Mouse (Mus musculus) hindbrain, embryonic 15.5 days (tissue): ENCODE data around the gene Olfr725. TPM values are rescaled to one million over a fixed set of nuclear protein-coding genes. Genes with fewer than 3 reads are reported as not detected.

Source experiments
- ATAC-seq: fragments of 200-750 bp; cut with Nextera tagmentation; 2 replicates; pipeline ENCODE4 v1.8.0; 2017; ENCODE audit warnings: low read depth, moderate number of reproducible peaks, moderate TSS enrichment; ENCODE audit not compliant: low FRiP score
- H3K27ac ChIP-seq: fragments of 300-500 bp; sonication (generic); replicated peaks from 2 replicates; pipeline ENCODE4 v1.5.1; 2015; ENCODE audit warnings: mild to moderate bottlenecking, inconsistent platforms
- H3K27me3 ChIP-seq: fragments of 300-500 bp; sonication (generic); 2 replicates; pipeline ENCODE4 v1.6.1; 2015; ENCODE audit warnings: control low read depth, inconsistent platforms
- H3K36me3 ChIP-seq: fragments of 300-500 bp; sonication (generic); 2 replicates; pipeline ENCODE4 v1.6.1; 2015; ENCODE audit warnings: control low read depth, inconsistent platforms
- H3K4me1 ChIP-seq: fragments of 300-500 bp; sonication (generic); replicated peaks from 2 replicates; pipeline ENCODE4 v1.6.1; 2015; ENCODE audit warnings: control low read depth, inconsistent platforms
- H3K4me2 ChIP-seq: fragments of 300-500 bp; sonication (generic); 2 replicates; pipeline ENCODE4 v1.6.1; 2015; ENCODE audit warnings: moderate library complexity, mild to moderate bottlenecking, inconsistent platforms
- H3K4me3 ChIP-seq: fragments of 300-500 bp; sonication (generic); 2 replicates; pipeline ENCODE4 v1.5.1; 2015; ENCODE audit warnings: mild to moderate bottlenecking, inconsistent platforms
- H3K9ac ChIP-seq: fragments of 300-500 bp; sonication (generic); 2 replicates; pipeline ENCODE4 v1.6.1; 2015; ENCODE audit warnings: inconsistent platforms
- H3K9me3 ChIP-seq: fragments of 300-500 bp; sonication (generic); 2 replicates; pipeline ENCODE4 v1.6.1; 2016; ENCODE audit warnings: control low read depth, inconsistent platforms
- WGBS: fragments of 180-500 bp; shearing (Covaris S2); methylation state at CpG from one replicate; pipeline ENCODE4 v1.1.7; 2015; 5-methylcytosine and 5-hydroxymethylcytosine counted together
- polyA plus RNA-seq: library from polyadenylated mRNA; unstranded; fragments of >200 nt; fragmentation: Nextera tagmentation; extraction: Ambion mirVana; gene quantifications from 2 replicates; pipeline ENCODE4 v1.2.1, GENCODE M21; 2015

Gene Olfr725
- polyA plus RNA-seq: not detected in 2 replicates

GRCm38 (mm10) chr14:50040275-50040674 is at the start of gene Olfr725:
TSS of gene Olfr725 (minus strand) at chr14:50040375.
- Histone ChIP-seq H3K4me3 (no peak within 1 kb of the TSS), H3K27ac (no peak within 1 kb of the TSS), H3K27me3 (no peaks in the 10 kb centered on the region), H3K9me3 (no peaks in the 10 kb centered on the region), H3K36me3 (no peaks in the 10 kb centered on the region), H3K9ac (no peak within 1 kb of the TSS), H3K4me2 (no peak within 1 kb of the TSS), H3K4me1 (no peaks in the 10 kb centered on the region)
- ATAC-seq: no peak

- Histone ChIP-seq H3K36me3 (no peaks in the 10 kb centered on the region), H3K4me1 (peaks cover 6% of the 10 kb centered on the region; the same call in 1 of the 2 replicates), H3K27ac (peak overlapping the region; percentile 87), H3K4me2 (peak overlapping the region; percentile 91), H3K4me3 (peak overlapping the region; percentile 97), H3K9ac (peak overlapping the region; percentile 69), H3K27me3 (0 out of 2 replicates have a peak, but pooled peaks cover 2% of the 10 kb centered on the region), H3K9me3 (no peaks in the 10 kb centered on the region)
- ATAC-seq: peak; percentile 71
- 1% methylated on average over 4 of the region's 4 CpGs for WGBS
Observed at GRCm38 (mm10) chr14:50062733-50063104, 22.5 kb upstream of the Olfr725 start.

- ATAC-seq: peak; percentile 97
- Histone ChIP-seq H3K4me3 (peak overlapping the region; percentile 97), H3K27me3 (0 out of 2 replicates have a peak, but pooled peaks cover 2% of the 10 kb centered on the region), H3K4me1 (peaks cover 6% of the 10 kb centered on the region; the same call in 1 of the 2 replicates), H3K9ac (peak overlapping the region; percentile 69), H3K9me3 (no peaks in the 10 kb centered on the region), H3K4me2 (peak overlapping the region; percentile 91), H3K36me3 (no peaks in the 10 kb centered on the region), H3K27ac (peak overlapping the region; percentile 87)
- 3% methylated on average over 52 of the region's 52 CpGs for WGBS
Observed at GRCm38 (mm10) chr14:50061955-50062732, 22.0 kb upstream of the Olfr725 start.

- under 1% methylated on average over 13 of the region's 13 CpGs for WGBS
- Histone ChIP-seq H3K4me2 (peak overlapping the region; percentile 91), H3K27me3 (0 out of 2 replicates have a peak, but pooled peaks cover 2% of the 10 kb centered on the region), H3K9ac (peak overlapping the region; percentile 69), H3K9me3 (no peaks in the 10 kb centered on the region), H3K4me1 (peaks cover 6% of the 10 kb centered on the region; the same call in 1 of the 2 replicates), H3K27ac (peak overlapping the region; percentile 87), H3K4me3 (peak overlapping the region; percentile 97), H3K36me3 (no peaks in the 10 kb centered on the region)
- ATAC-seq: peak; percentile 47
Observed at GRCm38 (mm10) chr14:50061590-50061954, 21.4 kb upstream of the Olfr725 start.

- Histone ChIP-seq H3K27ac (no peak overlapping the region), H3K4me2 (peak overlapping the region; percentile 91), H3K4me3 (peak overlapping the region; percentile 97), H3K9me3 (no peaks in the 10 kb centered on the region), H3K36me3 (no peaks in the 10 kb centered on the region), H3K4me1 (peaks cover 6% of the 10 kb centered on the region; the same call in 1 of the 2 replicates), H3K9ac (peak overlapping the region; percentile 69), H3K27me3 (0 out of 2 replicates have a peak, but pooled peaks cover 2% of the 10 kb centered on the region)
- no peak for ATAC-seq
- 18% methylated on average over 11 of the region's 11 CpGs for WGBS
Observed at GRCm38 (mm10) chr14:50061179-50061578, 21.0 kb upstream of the Olfr725 start.

GRCm38 (mm10) chr14:50032041-50032440 is 8.1 kb downstream of the Olfr725 start:
- Histone ChIP-seq H3K4me1 (no peaks in the 10 kb centered on the region), H3K27ac (no peak overlapping the region), H3K9me3 (no peaks in the 10 kb centered on the region), H3K36me3 (no peaks in the 10 kb centered on the region), H3K4me2 (no peak overlapping the region), H3K4me3 (no peak overlapping the region), H3K27me3 (no peaks in the 10 kb centered on the region), H3K9ac (no peak overlapping the region)
- no peak for ATAC-seq
- 89% methylated on average over 2 of the region's 2 CpGs for WGBS

- Histone ChIP-seq H3K27ac (no peak overlapping the region), H3K4me1 (no peaks in the 10 kb centered on the region), H3K4me3 (no peak overlapping the region)
Observed at GRCm38 (mm10) chr14:50031356-50031755, 8.8 kb downstream of the Olfr725 start.

GRCm38 (mm10) chr14:50026371-50026770 is 13.8 kb downstream of the Olfr725 start:
- no peak overlapping the region for H3K27ac ChIP-seq
- WGBS: 83% methylated on average over 2 of the region's 2 CpGs
- no peak overlapping the region for H3K9ac ChIP-seq
- no peaks in the 10 kb centered on the region for H3K27me3 ChIP-seq
- no peak for ATAC-seq
- no peak overlapping the region for H3K4me2 ChIP-seq
- H3K36me3 ChIP-seq: no peaks in the 10 kb centered on the region
- no peak overlapping the region for H3K4me3 ChIP-seq
- H3K9me3 ChIP-seq: no peaks in the 10 kb centered on the region
- H3K4me1 ChIP-seq: no peaks in the 10 kb centered on the region

More at GRCm38 (mm10) chr14:50031356-50031755, 8.8 kb downstream of the Olfr725 start:
- H3K27me3 ChIP-seq: no peaks in the 10 kb centered on the region
- no peak overlapping the region for H3K9ac ChIP-seq
- no peaks in the 10 kb centered on the region for H3K36me3 ChIP-seq
- H3K4me2 ChIP-seq: no peak overlapping the region
- H3K9me3 ChIP-seq: no peaks in the 10 kb centered on the region
- no peak for ATAC-seq
- 83% methylated on average over 4 of the region's 4 CpGs for WGBS

Other genes starting within 250 kb of the Olfr725 start
- not detected in 2 replicates for gene Olfr722, start 138.4 kb downstream of the Olfr725 start, polyA plus RNA-seq
- not detected in 2 replicates for gene Olfr723, start 108.6 kb downstream of the Olfr725 start, polyA plus RNA-seq
- not detected in 2 replicates for gene Olfr724, start 77.1 kb downstream of the Olfr725 start, polyA plus RNA-seq
- not detected in 2 replicates for gene Olfr726, start 50.6 kb upstream of the Olfr725 start, polyA plus RNA-seq
- not detected in 2 replicates for gene Olfr727, start 82.8 kb upstream of the Olfr725 start, polyA plus RNA-seq
- 0.03 TPM in 1 of 2 replicates, not detected in the other for gene Olfr728, start 102.3 kb upstream of the Olfr725 start, polyA plus RNA-seq
- gene Olfr729, start 112.5 kb upstream of the Olfr725 start, polyA plus RNA-seq: not detected in 2 replicates
- gene Olfr730, start 147.8 kb upstream of the Olfr725 start, polyA plus RNA-seq: not detected in 2 replicates
- gene Olfr731, start 201.5 kb upstream of the Olfr725 start, polyA plus RNA-seq: not detected in 2 replicates
- gene Olfr732, start 243.8 kb upstream of the Olfr725 start, polyA plus RNA-seq: not detected in 2 replicates